Mouse (Mus musculus) cerebellum, adult 2 months (tissue): Measurements from ENCODE around the gene Pard6b.

Experiments used
- CTCF ChIP-seq: fragments of 200-500 bp; IDR thresholded peaks from 2 replicates; pipeline ENCODE4 v1.5.1; 2011; ENCODE audit warnings: low read depth, mild to moderate bottlenecking, control low read depth, low read length, moderate library complexity, borderline replicate concordance; ENCODE audit not compliant: insufficient read depth
- POLR2A ChIP-seq: fragments of 200-500 bp; IDR thresholded peaks from 2 replicates; pipeline ENCODE4 v1.6.1; 2011; ENCODE audit warnings: low read length, control low read depth, borderline replicate concordance; ENCODE audit not compliant: insufficient read depth

- TF ChIP-seq POLR2A (no peak), CTCF (no peak)
Measured at GRCm38 (mm10) chr2:168086318-168086717, 5.5 kb downstream of the Pard6b start.
